Mouse (Mus musculus) embryonic facial prominence, embryonic 13.5 days (tissue): ENCODE results near the gene Pbxip1. TPM values are rescaled to one million over a fixed set of nuclear protein-coding genes. Genes with fewer than 3 reads are reported as not detected.

Experiments
- ATAC-seq: fragments of 200-750 bp; cut with Nextera tagmentation; 2 replicates; pipeline ENCODE4 v1.8.0; 2017; ENCODE audit warnings: low read depth; ENCODE audit not compliant: insufficient number of reproducible peaks, insufficient read depth, low FRiP score, low TSS enrichment
- H3K27ac ChIP-seq: fragments of 300-500 bp; sonication (generic); 2 replicates; pipeline ENCODE4 v1.5.1; 2015; ENCODE audit warnings: moderate library complexity, mild to moderate bottlenecking, inconsistent platforms
- H3K27me3 ChIP-seq: fragments of 300-500 bp; sonication (generic); 2 replicates; pipeline ENCODE4 v1.6.1; 2015; ENCODE audit warnings: mild to moderate bottlenecking, inconsistent platforms
- H3K36me3 ChIP-seq: fragments of 300-500 bp; sonication (generic); 2 replicates; pipeline ENCODE4 v1.6.1; 2015; ENCODE audit warnings: mild to moderate bottlenecking, inconsistent platforms
- H3K4me1 ChIP-seq: fragments of 300-500 bp; sonication (generic); 2 replicates; pipeline ENCODE4 v1.6.1; 2015; ENCODE audit warnings: inconsistent platforms
- H3K4me2 ChIP-seq: fragments of 300-500 bp; sonication (generic); 2 replicates; pipeline ENCODE4 v1.6.1; 2015; ENCODE audit warnings: moderate library complexity, mild to moderate bottlenecking, inconsistent platforms
- H3K4me3 ChIP-seq: fragments of 300-500 bp; sonication (generic); 2 replicates; pipeline ENCODE4 v1.5.1; 2015; ENCODE audit warnings: mild to moderate bottlenecking, inconsistent platforms
- H3K9ac ChIP-seq: fragments of 300-500 bp; sonication (generic); 2 replicates; pipeline ENCODE4 v1.6.1; 2015; ENCODE audit warnings: mild to moderate bottlenecking, inconsistent platforms
- H3K9me3 ChIP-seq: fragments of 300-500 bp; sonication (generic); 2 replicates; pipeline ENCODE4 v1.6.1; 2016; ENCODE audit warnings: inconsistent platforms
- WGBS: fragments of 180-500 bp; shearing (Covaris S2); methylation state at CpG from one replicate; pipeline ENCODE4 v1.1.7; 2015; ENCODE audit warnings: mixed read lengths; 5-methylcytosine and 5-hydroxymethylcytosine counted together
- polyA plus RNA-seq: library from polyadenylated mRNA; unstranded; fragments of >200 nt; fragmentation: Nextera tagmentation; extraction: Ambion mirVana; gene quantifications from 2 replicates; pipeline ENCODE4 v1.2.1, GENCODE M21; 2015

Pbxip1 gene
- polyA plus RNA-seq, 1 experiment from 2014 or later = 27.7 TPM

DNA sequence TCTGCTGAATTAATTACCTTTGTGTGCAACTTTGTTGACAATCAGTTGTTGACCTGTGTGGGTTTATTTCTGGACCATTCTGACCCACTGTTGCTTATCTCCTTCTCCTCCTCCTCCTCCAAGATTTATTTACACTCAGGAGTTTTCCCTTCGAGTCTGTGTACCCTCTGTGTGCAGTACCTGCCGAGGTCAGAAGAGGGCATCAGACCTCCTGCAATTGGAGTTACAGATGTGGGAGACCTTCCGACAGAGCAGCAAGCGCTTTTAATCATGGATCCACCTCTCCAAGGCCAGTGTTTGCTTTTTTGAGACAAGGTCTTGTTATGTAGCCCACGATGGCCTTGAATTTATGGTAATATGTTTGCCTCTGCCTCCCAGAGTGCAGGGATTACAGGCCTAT, 58.1 kb downstream of the Pbxip1 start:
- Histone ChIP-seq H3K27ac (no peak overlapping the region), H3K9ac (no peak overlapping the region), H3K4me1 (no peaks in the 10 kb centered on the region; the same call in 1 of the 2 replicates), H3K9me3 (peaks cover 3% of the 10 kb centered on the region; the same call in 1 of the 2 replicates), H3K4me3 (no peak overlapping the region), H3K4me2 (no peak overlapping the region), H3K36me3 (no peaks in the 10 kb centered on the region), H3K27me3 (no peaks in the 10 kb centered on the region)
- ATAC-seq = no peak
- 88% methylated on average over 5 of the region's 5 CpGs for WGBS

DNA sequence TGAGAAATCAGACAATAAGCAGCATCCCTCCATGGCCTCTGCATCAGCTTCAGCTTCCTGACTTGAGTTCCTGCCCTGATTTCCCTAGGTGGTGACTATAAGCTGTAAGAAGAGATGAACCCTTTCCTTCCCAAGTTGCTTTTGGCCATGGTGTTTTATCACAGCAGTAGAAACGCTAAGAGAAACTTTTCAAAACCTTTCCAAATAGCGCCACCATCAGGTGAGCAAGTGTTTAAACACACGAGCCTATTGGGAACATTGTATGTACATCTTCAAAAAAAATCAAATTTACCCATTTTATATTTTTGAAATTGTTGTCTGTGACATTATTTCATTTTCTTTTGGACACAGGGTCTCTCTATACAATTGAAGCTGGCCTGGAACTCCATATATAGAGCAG, 59.9 kb downstream of the Pbxip1 start:
- no peak for ATAC-seq
- 64% methylated on average over 3 of the region's 3 CpGs for WGBS
- Histone ChIP-seq H3K4me1 (no peaks in the 10 kb centered on the region; the same call in 1 of the 2 replicates), H3K27ac (no peak overlapping the region), H3K4me2 (no peak overlapping the region), H3K27me3 (no peaks in the 10 kb centered on the region), H3K9ac (no peak overlapping the region), H3K4me3 (no peak overlapping the region), H3K9me3 (peaks cover 3% of the 10 kb centered on the region; the same call in 1 of the 2 replicates), H3K36me3 (no peaks in the 10 kb centered on the region)

DNA sequence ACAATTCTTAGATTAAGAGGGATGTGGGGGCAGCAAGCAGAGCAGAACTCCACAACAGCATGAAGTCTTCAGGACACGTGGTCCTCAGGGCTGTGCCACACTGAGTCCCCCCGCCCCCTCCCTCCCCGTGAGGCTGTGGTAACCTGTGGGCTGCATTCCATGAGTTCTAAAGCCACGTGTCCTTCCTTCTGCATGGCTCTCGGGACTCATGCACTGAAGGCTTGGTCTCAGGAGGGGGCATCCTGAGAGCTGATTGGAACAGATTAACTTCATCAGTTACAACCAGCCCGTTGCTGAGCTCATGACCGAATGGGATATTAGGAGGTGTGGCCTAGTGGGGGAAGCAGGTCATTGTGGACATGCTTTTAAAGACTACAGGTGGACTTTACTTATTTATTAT, 63.2 kb downstream of the Pbxip1 start:
- Histone ChIP-seq H3K9me3 (peaks cover 2% of the 10 kb centered on the region; the same call in 1 of the 2 replicates), H3K4me3 (no peak overlapping the region), H3K36me3 (no peaks in the 10 kb centered on the region), H3K9ac (no peak overlapping the region), H3K4me1 (no peaks in the 10 kb centered on the region), H3K27ac (no peak overlapping the region), H3K4me2 (no peak overlapping the region), H3K27me3 (no peaks in the 10 kb centered on the region)
- 41% methylated on average over 7 of the region's 7 CpGs for WGBS
- ATAC-seq = no peak

Other genes starting within 250 kb of the Pbxip1 start
- 34.7 TPM in 2 replicates for gene Gba, start 233.8 kb upstream of the Pbxip1 start, polyA plus RNA-seq
- 42.0 and 48.1 TPM in 2 replicates for gene Thbs3, start 221.5 kb upstream of the Pbxip1 start, polyA plus RNA-seq
- gene Mtx1, start 209.6 kb upstream of the Pbxip1 start, polyA plus RNA-seq = 182 and 212 TPM in 2 replicates
- gene Muc1, start 207.6 kb upstream of the Pbxip1 start, polyA plus RNA-seq = 1.5 and 1.6 TPM in 2 replicates
- gene Krtcap2, start 190.7 kb upstream of the Pbxip1 start, polyA plus RNA-seq = 300 and 361 TPM in 2 replicates
- 7.0 and 9.7 TPM in 2 replicates for gene Trim46, start 190.4 kb upstream of the Pbxip1 start, polyA plus RNA-seq
- gene Dpm3, start 177.3 kb upstream of the Pbxip1 start, polyA plus RNA-seq = 120 and 147 TPM in 2 replicates
- gene Slc50a1, start 166.1 kb upstream of the Pbxip1 start, polyA plus RNA-seq = 67.4 and 68.6 TPM in 2 replicates
- gene Efna1, start 155.6 kb upstream of the Pbxip1 start, polyA plus RNA-seq = 40.7 and 43.1 TPM in 2 replicates
- gene Efna3, start 113.7 kb upstream of the Pbxip1 start, polyA plus RNA-seq = 22.6 and 26.6 TPM in 2 replicates
- gene Efna4, start 98.7 kb upstream of the Pbxip1 start, polyA plus RNA-seq = 46.5 and 50.1 TPM in 2 replicates
- gene Adam15, start 86.7 kb upstream of the Pbxip1 start, polyA plus RNA-seq = 50.8 and 52.6 TPM in 2 replicates
- gene Dcst2, start 74.7 kb upstream of the Pbxip1 start, polyA plus RNA-seq = 0.18 and 0.38 TPM in 2 replicates
- gene Dcst1, start 71.5 kb upstream of the Pbxip1 start, polyA plus RNA-seq = 0.44 and 0.85 TPM in 2 replicates
- 1.7 and 2.1 TPM in 2 replicates for gene Zbtb7b, start 41.9 kb upstream of the Pbxip1 start, polyA plus RNA-seq
- gene Lenep, start 33.9 kb upstream of the Pbxip1 start, polyA plus RNA-seq = not detected in 2 replicates
- gene Flad1, start 24.8 kb upstream of the Pbxip1 start, polyA plus RNA-seq = 29.4 and 29.5 TPM in 2 replicates
- 513 and 525 TPM in 2 replicates for gene Cks1b, start 18.3 kb upstream of the Pbxip1 start, polyA plus RNA-seq
- gene Shc1, start 18.3 kb upstream of the Pbxip1 start, polyA plus RNA-seq = 91.4 and 93.3 TPM in 2 replicates
- 47.8 and 50.5 TPM in 2 replicates for gene Pygo2, start 6.5 kb upstream of the Pbxip1 start, polyA plus RNA-seq
- 49.3 and 57.5 TPM in 2 replicates for gene Pmvk, start 17.8 kb downstream of the Pbxip1 start, polyA plus RNA-seq
- 1.5 and 1.7 TPM in 2 replicates for gene Kcnn3, start 83.5 kb downstream of the Pbxip1 start, polyA plus RNA-seq